Mouse (Mus musculus): ENCODE measurements at regions not wholly inside any gene's neighbourhood (a gene's known extent, or its start where the extent isn't known, plus 50 kb on each side); places are given as distances from the start of the nearest gene placed in this dataset.

DNA sequence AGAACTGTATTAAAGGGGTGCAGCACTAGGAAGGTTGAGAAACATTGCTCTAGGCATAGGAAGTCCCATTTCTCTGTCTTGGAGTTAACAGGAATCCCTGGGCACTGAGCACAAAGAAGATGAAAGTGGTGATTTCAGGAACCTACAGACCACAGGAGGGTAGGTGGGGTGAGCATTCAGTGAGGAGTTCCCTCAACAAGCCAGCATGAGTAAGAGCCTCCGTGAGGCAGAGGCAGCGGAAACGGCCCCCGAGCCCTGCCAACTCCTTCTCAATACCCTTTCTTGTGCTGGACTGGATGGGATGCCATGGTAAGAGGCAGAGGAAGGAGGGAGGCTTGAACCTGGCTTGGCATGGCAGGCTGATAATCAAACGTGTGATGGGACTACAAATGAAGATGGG, 347.2 kb downstream of the Sox9 start:
- no peak for TF ChIP-seq CTCF (IDR thresholded peaks at IDR 0.05; ENCODE audit: low read depth, low read length)
- TF ChIP-seq POLR2A (IDR thresholded peaks at IDR 0.05; ENCODE audit: borderline replicate concordance, low read depth, low read length) = no peak

Measured in bone marrow macrophage, adult 2 months (primary cell).